Mouse (Mus musculus): ENCODE data around the gene Rabggtb.
"Not testable (repeated sequence)": the region's sequence is repeated elsewhere in the genome, so short reads cannot be mapped to it uniquely, and the experiment has no call there.

DNA sequence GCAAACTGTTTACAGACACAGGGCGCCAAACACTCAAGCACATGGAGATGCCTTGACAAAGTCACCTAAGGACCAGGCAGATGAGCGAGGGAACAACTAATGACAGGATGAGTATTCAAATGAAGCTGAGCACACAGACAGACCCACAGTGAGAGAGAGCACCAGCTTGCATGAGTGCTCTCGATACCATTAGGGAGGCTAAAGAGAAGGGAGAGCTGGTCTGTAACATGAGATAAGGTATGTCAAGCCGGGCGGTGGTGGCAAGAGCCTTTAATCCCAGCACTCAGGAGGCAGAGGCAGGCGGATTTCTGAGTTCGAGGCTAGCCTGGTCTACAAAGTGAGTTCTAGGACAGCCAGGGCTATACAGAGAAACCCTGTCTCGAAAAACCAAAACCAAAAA, 52.4 kb downstream of the Rabggtb start:
- TF ChIP-seq CTCF (conservative IDR thresholded peaks at IDR 0.05; ENCODE audit: low read length); NANOG (IDR thresholded peaks at IDR 0.05; ENCODE audit: borderline replicate concordance, low read length): not testable (repeated sequence)
